Mouse (Mus musculus) brain, adult 2 months (tissue): ENCODE results near the gene Gm6803.
A peak's percentile ranks its signal among the peaks of the same experiment; 100 is the strongest.
"Not testable (repeated sequence)": the region's sequence is repeated elsewhere in the genome, so short reads cannot be mapped to it uniquely, and the experiment has no call there.

Experiments used
- DNase-seq: peaks from one replicate; pipeline ENCODE4 v3.0.0; 2011; ENCODE audit warnings: low read depth, low spot score

Gene Gm6803

DNA sequence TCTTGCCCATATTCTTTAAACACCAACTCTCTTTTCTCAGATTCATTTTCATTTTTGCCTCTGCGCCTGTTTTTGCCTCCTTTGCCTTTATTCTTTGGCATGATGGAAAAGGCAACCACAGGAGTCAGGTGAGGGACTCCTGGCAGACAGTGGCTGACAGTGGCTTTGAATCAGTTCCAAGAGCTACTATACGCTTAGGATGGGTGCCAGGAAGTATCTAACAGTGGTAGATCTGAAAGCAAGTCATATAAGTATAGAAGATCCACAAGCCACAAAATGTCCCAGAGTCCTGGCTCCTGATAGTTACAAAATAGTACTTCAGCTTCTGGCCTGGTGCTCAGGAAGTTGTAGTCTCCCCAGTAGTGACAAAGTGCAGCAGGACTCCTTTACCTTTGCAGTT, at the start of gene Gm6803:
Gm6803 (minus strand) TSS at position 101 of the 400 bp plus-strand sequence.
- not testable (repeated sequence) for DNase-seq

- not testable (repeated sequence) for DNase-seq
Measured at GRCm38 (mm10) chr12:88045226-88045625, 26.7 kb upstream of the Gm6803 start.

DNA sequence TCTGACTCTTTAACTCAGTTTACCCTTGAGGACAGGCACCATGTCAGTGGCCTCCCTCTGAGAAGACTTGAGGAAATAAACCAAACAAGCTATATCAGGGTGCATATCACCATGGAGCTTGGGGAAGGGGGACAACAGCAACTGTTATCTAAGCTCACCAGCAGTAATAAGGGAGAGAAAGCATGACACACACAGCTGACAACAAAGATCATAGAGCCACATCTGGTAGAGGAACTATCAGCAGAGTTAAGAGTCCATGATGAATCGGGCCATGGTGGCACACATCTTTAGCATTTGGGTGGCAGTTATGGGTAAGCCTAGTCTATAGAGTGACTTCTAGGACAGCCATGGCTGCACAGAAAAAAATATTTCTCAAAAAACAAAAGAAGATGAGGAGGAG, 21.1 kb upstream of the Gm6803 start:
- DNase-seq, result not testable (repeated sequence)

DNA sequence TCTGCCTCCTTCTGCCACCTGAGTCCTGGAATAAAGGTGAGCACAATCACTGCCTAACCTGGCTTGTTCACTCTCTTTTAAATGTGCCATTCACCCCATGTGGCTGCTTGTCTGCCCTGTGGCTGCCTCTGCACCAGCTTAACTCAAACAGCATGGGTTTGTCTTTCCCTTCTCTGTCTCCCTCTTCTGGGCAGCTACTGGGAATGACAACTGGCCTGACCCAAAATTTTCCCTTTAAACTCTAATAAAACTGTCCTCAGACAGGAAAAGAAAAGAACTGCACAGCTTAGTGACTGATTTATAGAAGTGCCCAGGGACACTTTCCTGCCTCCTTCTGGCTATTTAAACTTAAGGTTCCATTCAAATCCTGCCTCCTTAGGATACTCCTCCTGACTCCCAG, 20.5 kb upstream of the Gm6803 start:
- peak; percentile 20 for DNase-seq

DNA sequence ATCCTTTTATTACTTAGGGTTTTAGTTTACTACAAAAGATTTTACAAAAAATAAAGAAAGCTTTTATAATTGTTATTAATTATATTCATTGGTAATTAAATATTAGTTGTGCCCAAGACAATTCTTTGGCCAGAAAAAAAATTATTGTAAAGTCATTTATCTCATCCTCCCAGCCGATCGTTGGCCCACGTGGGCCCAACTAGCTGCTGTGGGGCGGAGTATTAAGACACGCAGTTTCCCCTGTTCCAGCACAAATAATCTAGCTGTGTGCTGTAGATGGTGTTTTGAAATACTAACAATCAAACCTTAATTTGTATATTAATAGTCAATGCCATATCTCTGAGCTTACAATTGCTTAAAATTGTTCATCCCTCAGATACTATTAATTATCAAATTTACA, 13.7 kb upstream of the Gm6803 start:
- DNase-seq, result not testable (repeated sequence)

DNA sequence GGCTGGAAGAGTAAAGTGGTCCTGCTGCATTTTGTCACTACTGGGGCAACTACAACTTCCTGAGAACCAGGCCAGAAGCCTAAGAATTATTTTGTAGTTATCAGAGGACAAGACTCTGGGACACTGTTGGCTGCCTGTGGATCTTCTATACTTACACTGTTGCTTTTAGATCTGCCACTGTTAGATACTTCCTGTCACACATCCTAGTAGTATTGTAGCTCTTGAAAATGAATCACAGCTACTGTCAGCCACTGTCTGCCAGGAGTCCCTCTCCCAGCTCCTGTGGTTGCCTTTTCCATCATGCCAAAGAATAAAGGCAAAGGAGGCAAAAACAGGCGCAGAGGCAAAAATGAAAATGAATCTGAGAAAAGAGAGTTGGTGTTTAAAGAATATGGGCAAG, 8.1 kb upstream of the Gm6803 start, which contains the start of gene Gm2056:
Gm2056 (plus strand) TSS at position 301 of the 400 bp plus-strand sequence.
- DNase-seq, result peak; percentile 1

DNA sequence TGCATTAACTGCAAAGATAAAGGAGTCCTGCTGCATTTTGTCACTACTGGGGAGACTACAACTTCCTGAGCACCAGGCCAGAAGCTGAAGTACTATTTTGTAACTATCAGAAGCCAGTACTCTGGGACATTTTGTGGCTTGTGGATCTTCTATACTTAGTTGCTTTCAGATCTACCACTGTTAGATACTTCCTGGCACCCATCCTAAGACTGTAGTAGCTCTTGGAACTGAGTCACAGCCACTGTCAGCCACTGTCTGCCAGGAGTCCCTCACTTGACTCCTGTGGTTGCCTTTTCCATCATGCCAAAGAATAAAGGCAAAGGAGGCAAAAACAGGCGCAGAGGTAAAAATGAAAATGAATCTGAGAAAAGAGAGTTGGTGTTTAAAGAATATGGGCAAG, 7.0 kb downstream of the Gm6803 start, which contains the start of gene Gm2075:
Gm2075 (plus strand) TSS at position 301 of the 400 bp plus-strand sequence.
- not testable (repeated sequence) for DNase-seq

- not testable (repeated sequence) for DNase-seq
Measured at GRCm38 (mm10) chr12:88004118-88004517, 14.5 kb downstream of the Gm6803 start.

GRCm38 (mm10) chr12:87984000-87984399, 34.6 kb downstream of the Gm6803 start:
- peak; percentile 54 for DNase-seq
